Comparison of ENCODE assay signal across 16 mouse cellular contexts in the genomic region with DNA sequence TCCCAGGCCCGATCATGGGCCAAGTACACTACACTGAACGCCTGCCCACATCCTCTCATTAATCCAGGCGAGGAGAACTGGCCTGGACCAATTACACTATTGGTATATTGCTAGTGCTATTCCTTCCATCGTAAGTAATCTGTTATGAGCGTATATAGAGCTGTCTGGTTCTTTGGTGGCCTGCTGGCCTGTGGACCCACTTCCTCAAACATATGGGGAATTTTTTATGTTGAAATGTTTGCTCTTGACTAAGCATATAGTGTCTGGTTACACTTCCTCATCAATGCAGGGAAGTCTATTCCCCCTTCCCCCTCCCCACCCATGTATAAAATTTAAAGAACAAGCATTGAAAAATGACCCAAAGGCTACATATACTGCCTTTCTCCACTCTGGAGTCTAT. TPM values are rescaled to one million over a fixed set of nuclear protein-coding genes. Genes with fewer than 3 reads are reported as not detected.
DNase-seq lines count a peak whose midpoint lies in the region; ATAC-seq and TF ChIP-seq lines count a peak whose summit lies in the region.
"Had no signal": no experiment of that assay in that cellular context is flagged by ENCODE, and none has a peak within 500 bp of the region (broad histone marks: within the 10 kb centered on the region; RNA-seq: fewer than 3 reads in every experiment).

No protein-coding gene starts in this region.

- no peaks in the 10 kb centered on the region for H3K27me3 ChIP-seq in lung, postnatal 0 days (replicated peaks; ENCODE audit: insufficient read depth, low read length)
- H3K27me3 ChIP-seq in MEL (ENCODE audit: control insufficient read depth in 1 of 2, insufficient read depth in 2 of 2, low read length in 2 of 2) (no peaks in the 10 kb centered on the region), myocyte (ENCODE audit: control insufficient read depth, insufficient read depth, insufficient read length) (no peaks in the 10 kb centered on the region)
- H3K27me3 ChIP-seq in intestine, embryonic 16.5 days (replicated peaks; ENCODE audit: control insufficient read depth, insufficient read depth, low read length) = no peaks in the 10 kb centered on the region
- no peaks in the 10 kb centered on the region for H3K27me3 ChIP-seq in hindbrain, embryonic 16.5 days (replicated peaks; ENCODE audit: control insufficient read depth, insufficient read depth, low read length)
- H3K27me3 ChIP-seq: embryonic facial prominence, embryonic 15.5 days; limb, embryonic 13.5 days had no signal

- no peak overlapping the region for H3ac ChIP-seq in myocyte (ENCODE audit: control insufficient read depth, insufficient read length)

- TF ChIP-seq EP300 in lung, postnatal 0 days (IDR thresholded peaks at IDR 0.05) = no peak
- TF ChIP-seq EP300 in MEL (IDR thresholded peaks at IDR 0.05; ENCODE audit: low read depth in 1 of 2, low read length in 2 of 2) = peak in 1 of 2 experiments; percentile 56; a peak in 1 of 4 replicates

- DNase-seq in lung, postnatal 0 days (ENCODE audit: low spot score) = peak; percentile 66
- no peak for DNase-seq in lung, adult 18-20 months
- DNase-seq in MEL (ENCODE audit: low read depth, low spot score) = peak; percentile 74
- DNase-seq in cerebellum, adult 9-11 months = no peak
- no peak for DNase-seq in right cerebral cortex, postnatal 36 days (ENCODE audit: low spot score in 2 of 2)
- DNase-seq: cerebellum, postnatal 25 days; kidney, postnatal 14 days; layer of hippocampus, postnatal 36 days had no signal

- no peak for TF ChIP-seq RAD21 in MEL (IDR thresholded peaks at IDR 0.05; ENCODE audit: low read depth, low read length)

- TF ChIP-seq CTCF in lung, postnatal 0 days (IDR thresholded peaks at IDR 0.05) = no peak
- TF ChIP-seq CTCF in MEL (IDR thresholded peaks at IDR 0.05 in 2 of 3, conservative IDR thresholded peaks at IDR 0.05 in 1 of 3; ENCODE audit: control insufficient read depth in 1 of 3, insufficient read depth in 1 of 3, low read depth in 2 of 3, low read length in 3 of 3, poor library complexity in 1 of 3, severe bottlenecking in 1 of 3) = no peak

- H3K4me2 ChIP-seq in lung, postnatal 0 days (replicated peaks; ENCODE audit: low read depth, low read length) = no peak overlapping the region
- no peak overlapping the region for H3K4me2 ChIP-seq in intestine, embryonic 16.5 days (ENCODE audit: low read depth, low read length)
- peak overlapping the region; percentile 0 for H3K4me2 ChIP-seq in myocyte (ENCODE audit: low read depth)
- no peak overlapping the region for H3K4me2 ChIP-seq in hindbrain, embryonic 16.5 days (ENCODE audit: low read length)
- H3K4me2 ChIP-seq: embryonic facial prominence, embryonic 15.5 days; limb, embryonic 13.5 days had no signal

- H3K79me2 ChIP-seq in MEL (ENCODE audit: control insufficient read depth, insufficient read depth, low read length, poor library complexity) (no peaks in the 10 kb centered on the region), myocyte (ENCODE audit: control insufficient read depth, insufficient read depth) (no peaks in the 10 kb centered on the region)

- peak; percentile 62 for ATAC-seq in lung, postnatal 0 days
- ATAC-seq in intestine, embryonic 16.5 days = peak; percentile 49
- ATAC-seq in hindbrain, embryonic 16.5 days = no peak
- ATAC-seq: forebrain, embryonic 16.5 days; hindbrain, postnatal 0 days; midbrain, embryonic 16.5 days had no signal

- no peaks in the 10 kb centered on the region for H3K9me3 ChIP-seq in lung, postnatal 0 days (ENCODE audit: low read length)
- no peaks in the 10 kb centered on the region for H3K9me3 ChIP-seq in MEL (replicated peaks; ENCODE audit: insufficient read depth, low read length)
- H3K9me3 ChIP-seq in intestine, embryonic 16.5 days (ENCODE audit: control insufficient read depth, low read length) = no peaks in the 10 kb centered on the region; the same call in 1 of the 2 replicates
- no peaks in the 10 kb centered on the region for H3K9me3 ChIP-seq in hindbrain, embryonic 16.5 days (ENCODE audit: control insufficient read depth, low read length)
- H3K9me3 ChIP-seq: embryonic facial prominence, embryonic 15.5 days; limb, embryonic 13.5 days had no signal

- peak overlapping the region; percentile 51; the same call in 1 of the 2 replicates for H3K27ac ChIP-seq in lung, postnatal 0 days (ENCODE audit: low read length)
- H3K27ac ChIP-seq in MEL (ENCODE audit: control insufficient read depth, low read depth, low read length) = 0 out of 2 replicates have a peak overlapping the region, but pooled peaks have one; percentile 29
- no peak overlapping the region for H3K27ac ChIP-seq in intestine, embryonic 16.5 days (ENCODE audit: low read length)
- H3K27ac ChIP-seq in hindbrain, embryonic 16.5 days (ENCODE audit: low read depth, low read length) = no peak overlapping the region
- H3K27ac ChIP-seq: embryonic facial prominence, embryonic 15.5 days; hindbrain, postnatal 0 days; limb, embryonic 13.5 days had no signal

- no peak overlapping the region for H3K4me3 ChIP-seq in lung, postnatal 0 days (ENCODE audit: low read depth, low read length)
- H3K4me3 ChIP-seq in MEL (ENCODE audit: control insufficient read depth in 1 of 2, insufficient read depth in 1 of 2, low read depth in 2 of 2, low read length in 2 of 2) = no peak overlapping the region
- no peak overlapping the region for H3K4me3 ChIP-seq in intestine, embryonic 16.5 days (ENCODE audit: low read length)
- no peak overlapping the region for H3K4me3 ChIP-seq in myocyte
- H3K4me3 ChIP-seq in hindbrain, embryonic 16.5 days (ENCODE audit: low read length) = no peak overlapping the region
- H3K4me3 ChIP-seq: embryonic facial prominence, embryonic 15.5 days; limb, embryonic 13.5 days had no signal

- TF ChIP-seq POLR2A in MEL (IDR thresholded peaks at IDR 0.05; ENCODE audit: control insufficient read depth in 1 of 2, insufficient read depth in 1 of 2, low read depth in 1 of 2, low read length in 2 of 2, poor library complexity in 1 of 2) (no peak), myocyte (IDR thresholded peaks at IDR 0.05; ENCODE audit: insufficient read length, low read depth) (no peak)

- no peaks in the 10 kb centered on the region for H3K36me3 ChIP-seq in lung, postnatal 0 days (ENCODE audit: insufficient read depth, low read length)
- H3K36me3 ChIP-seq in MEL (ENCODE audit: control insufficient read depth in 1 of 2, insufficient read depth in 2 of 2, low read length in 2 of 2) = peaks cover 0 to 8% of the 10 kb centered on the region in 2 experiments; a peak in 2 of 4 replicates
- no peaks in the 10 kb centered on the region for H3K36me3 ChIP-seq in intestine, embryonic 16.5 days (ENCODE audit: control insufficient read depth, insufficient read depth, low read length)
- no peaks in the 10 kb centered on the region for H3K36me3 ChIP-seq in myocyte (ENCODE audit: control insufficient read depth, insufficient read depth)
- no peaks in the 10 kb centered on the region for H3K36me3 ChIP-seq in hindbrain, embryonic 16.5 days (ENCODE audit: control insufficient read depth, insufficient read depth, low read length)
- H3K36me3 ChIP-seq: embryonic facial prominence, embryonic 15.5 days; limb, embryonic 13.5 days had no signal

- WGBS in lung, postnatal 0 days = 65% methylated on average over 5 of the region's 5 CpGs
- WGBS in intestine, embryonic 16.5 days = 61% methylated on average over 5 of the region's 5 CpGs
- WGBS in hindbrain, embryonic 16.5 days = 86% methylated on average over 5 of the region's 5 CpGs

- H3K9ac ChIP-seq in lung, postnatal 0 days (replicated peaks; ENCODE audit: low read depth) = no peak overlapping the region
- H3K9ac ChIP-seq in MEL (ENCODE audit: control insufficient read depth, low read depth, low read length, poor library complexity, severe bottlenecking) = peak overlapping the region; percentile 28; the same call in 1 of the 2 replicates
- H3K9ac ChIP-seq in intestine, embryonic 16.5 days (ENCODE audit: low read depth, low read length) = no peak overlapping the region
- H3K9ac ChIP-seq in hindbrain, embryonic 16.5 days (ENCODE audit: low read depth, low read length) = no peak overlapping the region
- H3K9ac ChIP-seq: embryonic facial prominence, embryonic 15.5 days; limb, embryonic 13.5 days had no signal

- H3K4me1 ChIP-seq in lung, postnatal 0 days (ENCODE audit: insufficient read depth, low read depth, low read length) = no peaks in the 10 kb centered on the region
- H3K4me1 ChIP-seq in MEL (ENCODE audit: control insufficient read depth in 1 of 2, insufficient read depth in 2 of 2, low read length in 2 of 2) = peaks cover 0 to 14% of the 10 kb centered on the region in 2 experiments; a peak in 2 of 4 replicates
- H3K4me1 ChIP-seq in intestine, embryonic 16.5 days (ENCODE audit: control insufficient read depth, insufficient read depth, low read length) = 0 out of 2 replicates have a peak, but pooled peaks cover 5% of the 10 kb centered on the region
- H3K4me1 ChIP-seq in hindbrain, embryonic 16.5 days (ENCODE audit: control insufficient read depth, insufficient read depth, low read depth, low read length) = no peaks in the 10 kb centered on the region
- H3K4me1 ChIP-seq: embryonic facial prominence, embryonic 15.5 days had no signal

TF ChIP-seq in MEL, 35 proteins besides CTCF, POLR2A, EP300 and RAD21 (continues in another document):
- TF ChIP-seq ELF1 (IDR thresholded peaks at IDR 0.05; ENCODE audit: low read depth, low read length) (0 out of 2 replicates have a peak, but pooled peaks have one; percentile 43), TBP (IDR thresholded peaks at IDR 0.05; ENCODE audit: low read depth, low read length) (no peak)

TF ChIP-seq in myocyte, 11 proteins besides CTCF, POLR2A, EP300 and RAD21 (continues in another document):
- no peak for TF ChIP-seq CEBPB (IDR thresholded peaks at IDR 0.05; ENCODE audit: insufficient read depth, poor library complexity, severe bottlenecking)
- TF ChIP-seq SRF (IDR thresholded peaks at IDR 0.05; ENCODE audit: control insufficient read depth, insufficient read length, low read depth) = no peak

RNA-seq across cellular contexts. Expression of a gene that starts 24.8 kb away (rescaled TPM):
- polyA plus RNA-seq in lung, postnatal 0 days (2015; fragmentation: Nextera tagmentation; extraction: Ambion mirVana) = 64.4 and 78.1 TPM in 2 replicates
- 2.8 and 4.1 TPM in 2 replicates for total RNA-seq in MEL (2012; rRNA removed)
- polyA plus RNA-seq in MEL (2012; ENCODE audit: insufficient read depth in 1 of 2, insufficient read length in 2 of 2, low read depth in 1 of 2, low replicate concordance in 2 of 2, missing spikeins in 1 of 2) = 10 to 100 TPM in 1 of 2 experiments, not detected in 1; 11.0 TPM
- 116 and 117 TPM in 2 replicates for polyA plus RNA-seq in intestine, embryonic 16.5 days (2015; fragmentation: Nextera tagmentation; extraction: Ambion mirVana)
- 18.7 TPM for polyA plus RNA-seq in myocyte (2012; fragmentation: generic; extraction: Trizol)
- polyA plus RNA-seq in hindbrain, embryonic 16.5 days (2015; fragmentation: Nextera tagmentation; extraction: Ambion mirVana) = 118 and 127 TPM in 2 replicates

RNA-seq across cellular contexts. Expression of a gene that starts 37.0 kb away (rescaled TPM):
- polyA plus RNA-seq in lung, postnatal 0 days (2015; fragmentation: Nextera tagmentation; extraction: Ambion mirVana) = 40.3 and 44.9 TPM in 2 replicates
- 10.3 and 12.2 TPM in 2 replicates for total RNA-seq in MEL (2012; rRNA removed)
- polyA plus RNA-seq in MEL (2012; ENCODE audit: insufficient read depth in 1 of 2, insufficient read length in 2 of 2, low read depth in 1 of 2, low replicate concordance in 2 of 2, missing spikeins in 1 of 2) (10 to 100 TPM in 1 of 2 experiments, not detected in 1; 20.2 TPM), myocyte (2012; fragmentation: generic; extraction: Trizol) (16.2 TPM)
- 39.4 and 39.5 TPM in 2 replicates for polyA plus RNA-seq in intestine, embryonic 16.5 days (2015; fragmentation: Nextera tagmentation; extraction: Ambion mirVana)
- polyA plus RNA-seq in hindbrain, embryonic 16.5 days (2015; fragmentation: Nextera tagmentation; extraction: Ambion mirVana) = 42.7 and 49.2 TPM in 2 replicates

Comparison
In these comparisons a context has a peak if more than half of its experiments do, and no peak if none do; other contexts are left out.
1. DNase-seq: peak in lung, postnatal 0 days (single experiment) and MEL (single experiment); none in lung, adult 18-20 months (0 of 2), cerebellum, adult 9-11 months (single experiment) and right cerebral cortex, postnatal 36 days (0 of 2).
2. H3K27ac ChIP-seq: peak in lung, postnatal 0 days (single experiment) and MEL (single experiment); none in intestine, embryonic 16.5 days (single experiment) and hindbrain, embryonic 16.5 days (single experiment).